ENCODE assay signal across 9 mouse cellular contexts in genomic region chr13:93192646-93193026, GRCm38 (mm10). TPM values are rescaled to one million over a fixed set of nuclear protein-coding genes. Genes with fewer than 3 reads are reported as not detected.
DNase-seq lines count a peak whose midpoint lies in the region; ATAC-seq and TF ChIP-seq lines count a peak whose summit lies in the region.
"Had no signal": no experiment of that assay in that cellular context is flagged by ENCODE, and none has a peak within 500 bp of the region (broad histone marks: within the 10 kb centered on the region; RNA-seq: fewer than 3 reads in every experiment).

No protein-coding gene starts in this region.

- intact Hi-C loops in gastrocnemius, postnatal 36 days (cut with DNase I) = loop anchor here (5.0 kb wide), 1 partner anchor 50 kb away; no protein-coding TSS in a partner anchor
- intact Hi-C loops in left cerebral cortex, postnatal 14 days (cut with DNase I) = loop anchor here (5.0 kb wide), 1 partner anchor 115 kb away; no protein-coding TSS in a partner anchor

- TF ChIP-seq POLR2A in cortical plate, adult 2 months (IDR thresholded peaks at IDR 0.05; ENCODE audit: extremely low read depth, insufficient read depth, low read length) = no peak

- no peak for DNase-seq in kidney, postnatal 4 days
- DNase-seq in midbrain, embryonic 14.5 days = no peak
- DNase-seq in cerebellum, adult 9-10 months = no peak
- no peak for DNase-seq in gastrocnemius, postnatal 36 days
- DNase-seq in left cerebral cortex, postnatal 14 days (ENCODE audit: low spot score in 2 of 2) = no peak

- TF ChIP-seq CTCF in cortical plate, adult 2 months (IDR thresholded peaks at IDR 0.05; ENCODE audit: extremely low read depth, insufficient read depth, low read length) = no peak

- 69% methylated on average over 5 of the region's 5 CpGs for WGBS in kidney, embryonic 14.5 days
- WGBS in hindbrain, embryonic 16.5 days = 61% methylated on average over 5 of the region's 5 CpGs
- 65% methylated on average over 5 of the region's 5 CpGs for WGBS in midbrain, embryonic 14.5 days

- H3K27ac ChIP-seq in kidney, embryonic 14.5 days (ENCODE audit: low read depth, low read length) = peak overlapping the region; percentile 97
- peak overlapping the region; percentile 87 for H3K27ac ChIP-seq in cortical plate, adult 2 months (ENCODE audit: insufficient read depth, low read length)
- H3K27ac ChIP-seq in hindbrain, embryonic 16.5 days (ENCODE audit: low read depth, low read length) = peak overlapping the region; percentile 93
- H3K27ac ChIP-seq in midbrain, embryonic 14.5 days (replicated peaks; ENCODE audit: low read depth, low read length) = peak overlapping the region; percentile 91

- H3K4me3 ChIP-seq in kidney, embryonic 14.5 days (ENCODE audit: low read length) = peak overlapping the region; percentile 95
- H3K4me3 ChIP-seq in cortical plate, adult 2 months (ENCODE audit: insufficient read depth, low read length) = peak overlapping the region; percentile 96
- peak overlapping the region; percentile 99 for H3K4me3 ChIP-seq in hindbrain, embryonic 16.5 days (ENCODE audit: low read length)
- peak overlapping the region; percentile 84 for H3K4me3 ChIP-seq in midbrain, embryonic 14.5 days (replicated peaks; ENCODE audit: low read depth, low read length)

- no peaks in the 10 kb centered on the region for H3K27me3 ChIP-seq in kidney, embryonic 14.5 days (ENCODE audit: control insufficient read depth, insufficient read depth, low read length)
- no peaks in the 10 kb centered on the region for H3K27me3 ChIP-seq in hindbrain, embryonic 16.5 days (replicated peaks; ENCODE audit: control insufficient read depth, insufficient read depth, low read length)
- H3K27me3 ChIP-seq in midbrain, embryonic 14.5 days (ENCODE audit: control insufficient read depth, insufficient read depth, low read length) = no peaks in the 10 kb centered on the region
- H3K27me3 ChIP-seq: Patski had no signal

- H3K9ac ChIP-seq in kidney, embryonic 14.5 days (ENCODE audit: low read depth, low read length) = peak overlapping the region; percentile 98
- H3K9ac ChIP-seq in hindbrain, embryonic 16.5 days (ENCODE audit: low read depth, low read length) = peak overlapping the region; percentile 73
- H3K9ac ChIP-seq in midbrain, embryonic 14.5 days (replicated peaks; ENCODE audit: low read length) = peak overlapping the region; percentile 87

- ATAC-seq in kidney, embryonic 14.5 days (ENCODE audit: low FRiP score, low TSS enrichment) = peak; percentile 43
- no peak for ATAC-seq in hindbrain, embryonic 16.5 days
- no peak for ATAC-seq in midbrain, embryonic 14.5 days (ENCODE audit: low FRiP score, low TSS enrichment)

- no peaks in the 10 kb centered on the region for H3K9me3 ChIP-seq in kidney, embryonic 14.5 days (ENCODE audit: control insufficient read depth, low read length)
- H3K9me3 ChIP-seq in hindbrain, embryonic 16.5 days (ENCODE audit: control insufficient read depth, low read length) = no peaks in the 10 kb centered on the region
- no peaks in the 10 kb centered on the region for H3K9me3 ChIP-seq in midbrain, embryonic 14.5 days (ENCODE audit: control insufficient read depth, low read length)

- H3K36me3 ChIP-seq in kidney, embryonic 14.5 days (ENCODE audit: control insufficient read depth, insufficient read depth, low read length) = no peaks in the 10 kb centered on the region
- H3K36me3 ChIP-seq in hindbrain, embryonic 16.5 days (ENCODE audit: control insufficient read depth, insufficient read depth, low read length) = no peaks in the 10 kb centered on the region
- no peaks in the 10 kb centered on the region for H3K36me3 ChIP-seq in midbrain, embryonic 14.5 days (ENCODE audit: control insufficient read depth, insufficient read depth, low read length)

- peak overlapping the region; percentile 53 for H3K4me2 ChIP-seq in kidney, embryonic 14.5 days (replicated peaks; ENCODE audit: low read depth, low read length)
- peak overlapping the region; percentile 81 for H3K4me2 ChIP-seq in hindbrain, embryonic 16.5 days (ENCODE audit: low read length)
- peak overlapping the region; percentile 66 for H3K4me2 ChIP-seq in midbrain, embryonic 14.5 days (ENCODE audit: low read length)

- H3K4me1 ChIP-seq in kidney, embryonic 14.5 days (ENCODE audit: control insufficient read depth, insufficient read depth, low read length) = peaks cover 5% of the 10 kb centered on the region; the same call in 1 of the 2 replicates
- peaks cover 6% of the 10 kb centered on the region for H3K4me1 ChIP-seq in cortical plate, adult 2 months (ENCODE audit: control insufficient read depth, insufficient read depth, low read length)
- H3K4me1 ChIP-seq in hindbrain, embryonic 16.5 days (ENCODE audit: control insufficient read depth, insufficient read depth, low read depth, low read length) = peaks cover 15% of the 10 kb centered on the region
- H3K4me1 ChIP-seq in midbrain, embryonic 14.5 days (ENCODE audit: control insufficient read depth, insufficient read depth, low read length) = peaks cover 11% of the 10 kb centered on the region; the same call in 1 of the 2 replicates

RNA-seq across cellular contexts. Expression of gene Tent2, which starts 0.5 kb away (rescaled TPM):
- 62.7 and 86.3 TPM in 2 replicates for polyA plus RNA-seq in kidney, embryonic 14.5 days (2014; fragmentation: Nextera tagmentation; extraction: Ambion mirVana)
- 32.5 and 32.7 TPM in 2 replicates for polyA plus RNA-seq in cortical plate, adult 2 months (2012; rRNA removed)
- polyA plus RNA-seq in hindbrain, embryonic 16.5 days (2015; fragmentation: Nextera tagmentation; extraction: Ambion mirVana) = 30.6 and 35.5 TPM in 2 replicates
- 40.4 and 54.8 TPM in 2 replicates for polyA plus RNA-seq in midbrain, embryonic 14.5 days (2014; fragmentation: Nextera tagmentation; extraction: Ambion mirVana)
- 10 to 100 TPM in 1 of 2 experiments, 1 to 10 TPM in 1; 9.7 to 12.6 TPM for total RNA-seq in gastrocnemius, postnatal 36 days (2021)
- total RNA-seq in left cerebral cortex, postnatal 14 days (2021) = 10 to 100 TPM; 25.2 to 25.4 TPM

RNA-seq across cellular contexts. Expression of gene Cmya5, which starts 48.1 kb away (rescaled TPM):
- polyA plus RNA-seq in kidney, embryonic 14.5 days (2014; fragmentation: Nextera tagmentation; extraction: Ambion mirVana) = 0.04 and 0.07 TPM in 2 replicates
- polyA plus RNA-seq in cortical plate, adult 2 months (2012; rRNA removed) = 1.3 and 1.5 TPM in 2 replicates
- 0.21 and 0.25 TPM in 2 replicates for polyA plus RNA-seq in hindbrain, embryonic 16.5 days (2015; fragmentation: Nextera tagmentation; extraction: Ambion mirVana)
- polyA plus RNA-seq in midbrain, embryonic 14.5 days (2014; fragmentation: Nextera tagmentation; extraction: Ambion mirVana) = 0.19 and 0.34 TPM in 2 replicates
- 1,000 to 10,000 TPM in 1 of 2 experiments, 100 to 1,000 TPM in 1; 950 to 1,118 TPM for total RNA-seq in gastrocnemius, postnatal 36 days (2021)
- 1 to 10 TPM; 2.2 to 2.8 TPM for total RNA-seq in left cerebral cortex, postnatal 14 days (2021)
- polyA plus RNA-seq: Patski had no signal
